Mouse (Mus musculus) heart, postnatal 0 days (tissue): ENCODE measurements at regions not wholly inside any gene's neighbourhood (a gene's known extent, or its start where the extent isn't known, plus 50 kb on each side); places are given as distances from the start of the nearest gene placed in this dataset.

ENCODE experiments used
- ATAC-seq: fragments of 200-750 bp; cut with Nextera tagmentation; 2 replicates; pipeline ENCODE4 v1.8.0; 2017; ENCODE audit warnings: low read depth, moderate number of reproducible peaks, moderate library complexity; ENCODE audit not compliant: insufficient read depth
- DNase-seq: peaks from one replicate; pipeline ENCODE4 v3.0.0-alpha.2; 2016; ENCODE audit warnings: low spot score
- H3K27ac ChIP-seq: fragments of 300-500 bp; sonication (generic); 2 replicates; pipeline ENCODE4 v1.5.1; 2014; ENCODE audit warnings: low read depth, mild to moderate bottlenecking
- H3K27me3 ChIP-seq: fragments of 300-500 bp; sonication (generic); 2 replicates; pipeline ENCODE4 v1.6.1; 2014; ENCODE audit warnings: low read length, mixed read lengths; ENCODE audit not compliant: control insufficient read depth, insufficient read depth
- H3K36me3 ChIP-seq: fragments of 300-500 bp; sonication (generic); replicated peaks from 2 replicates; pipeline ENCODE4 v1.6.1; 2014; ENCODE audit warnings: low read length, mixed read lengths; ENCODE audit not compliant: control insufficient read depth, insufficient read depth
- H3K4me1 ChIP-seq: fragments of 300-500 bp; sonication (generic); 2 replicates; pipeline ENCODE4 v1.6.1; 2014; ENCODE audit warnings: antibody characterized with exemption; ENCODE audit not compliant: control insufficient read depth, insufficient read depth
- H3K4me2 ChIP-seq: fragments of 300-500 bp; sonication (generic); 2 replicates; pipeline ENCODE4 v1.6.1; 2014; ENCODE audit warnings: low read depth, mild to moderate bottlenecking, low read length, moderate library complexity
- H3K4me3 ChIP-seq: fragments of 300-500 bp; sonication (generic); 2 replicates; pipeline ENCODE4 v1.5.1; 2014; ENCODE audit warnings: low read depth, low read length
- H3K9ac ChIP-seq: fragments of 300-500 bp; sonication (generic); replicated peaks from 2 replicates; pipeline ENCODE4 v1.6.1; 2014; ENCODE audit warnings: low read depth, low read length, mixed read lengths
- H3K9me3 ChIP-seq: fragments of 300-500 bp; sonication (generic); replicated peaks from 2 replicates; pipeline ENCODE4 v1.6.1; 2016; ENCODE audit warnings: low read length; ENCODE audit not compliant: control insufficient read depth
- CTCF ChIP-seq: IDR thresholded peaks from 2 replicates; pipeline ENCODE4 v1.5.1; 2016; ENCODE audit warnings: antibody characterized with exemption, control low read depth, low read depth
- EP300 ChIP-seq: IDR thresholded peaks from 2 replicates; pipeline ENCODE4 v1.6.1; 2016; ENCODE audit warnings: antibody characterized with exemption, low read depth
- WGBS: fragments of 180-500 bp; shearing (Covaris S2); extraction: QIAGEN DNeasy Blood & Tissue Kit; methylation state at CpG from one replicate; pipeline ENCODE4 v1.1.7; 2014; 5-methylcytosine and 5-hydroxymethylcytosine counted together

DNA sequence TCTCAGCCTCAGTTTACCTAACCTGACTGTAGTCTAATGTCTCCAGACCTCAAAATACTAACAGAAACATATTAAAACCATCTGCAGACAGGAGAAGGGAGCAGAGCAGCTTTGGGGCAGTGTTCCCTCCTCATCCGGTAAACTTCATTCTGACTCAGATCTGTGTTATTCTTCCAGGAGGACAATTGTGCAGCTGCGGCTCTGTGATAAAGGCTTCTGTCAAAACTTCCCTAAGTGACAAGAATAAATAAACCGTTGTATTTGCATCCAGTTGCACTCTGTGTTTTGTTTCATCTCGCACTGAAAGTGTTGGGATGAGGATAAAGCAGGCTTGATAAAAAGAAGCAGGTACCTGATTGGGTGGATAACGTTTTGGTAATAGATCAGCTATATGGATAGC, 585.8 kb downstream of the Tmem114 start:
- no peak overlapping the region for H3K4me2 ChIP-seq
- H3K4me1 ChIP-seq: no peaks in the 10 kb centered on the region
- DNase-seq (no peak), ATAC-seq (no peak)
- WGBS: 56% methylated on average over 5 of the region's 5 CpGs
- H3K9ac ChIP-seq: no peak overlapping the region
- no peak overlapping the region for H3K27ac ChIP-seq
- TF ChIP-seq CTCF: no peak
- no peak for TF ChIP-seq EP300
- H3K27me3 ChIP-seq: no peaks in the 10 kb centered on the region
- H3K9me3 ChIP-seq: no peaks in the 10 kb centered on the region
- H3K4me3 ChIP-seq: no peak overlapping the region
- no peaks in the 10 kb centered on the region for H3K36me3 ChIP-seq

DNA sequence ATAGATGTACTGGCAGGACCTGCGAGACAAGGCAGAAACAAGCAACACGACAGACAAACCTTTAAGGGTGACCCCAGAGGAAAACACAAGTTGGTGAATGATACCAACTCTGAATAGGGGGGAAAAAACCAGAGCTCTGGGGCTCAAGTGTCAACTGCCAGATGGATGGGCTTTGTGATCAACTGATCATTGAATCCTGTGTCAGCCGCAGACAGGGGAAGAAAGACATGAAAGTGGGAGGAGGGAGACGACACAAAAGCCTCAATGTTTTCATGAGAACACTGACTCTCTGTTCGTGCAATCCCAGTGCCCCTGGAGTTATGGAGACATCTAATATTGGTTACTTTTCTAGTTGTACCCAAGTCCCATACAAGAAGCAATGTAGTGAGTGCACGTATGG, 593.8 kb downstream of the Tmem114 start:
- ATAC-seq (no peak), DNase-seq (no peak)
- Histone ChIP-seq H3K9me3 (no peaks in the 10 kb centered on the region), H3K27ac (no peak overlapping the region), H3K4me1 (no peaks in the 10 kb centered on the region), H3K4me2 (no peak overlapping the region), H3K9ac (no peak overlapping the region), H3K27me3 (no peaks in the 10 kb centered on the region), H3K4me3 (no peak overlapping the region), H3K36me3 (no peaks in the 10 kb centered on the region)
- no peak for TF ChIP-seq EP300
- TF ChIP-seq CTCF: no peak
- WGBS: 56% methylated on average over 6 of the region's 6 CpGs

DNA sequence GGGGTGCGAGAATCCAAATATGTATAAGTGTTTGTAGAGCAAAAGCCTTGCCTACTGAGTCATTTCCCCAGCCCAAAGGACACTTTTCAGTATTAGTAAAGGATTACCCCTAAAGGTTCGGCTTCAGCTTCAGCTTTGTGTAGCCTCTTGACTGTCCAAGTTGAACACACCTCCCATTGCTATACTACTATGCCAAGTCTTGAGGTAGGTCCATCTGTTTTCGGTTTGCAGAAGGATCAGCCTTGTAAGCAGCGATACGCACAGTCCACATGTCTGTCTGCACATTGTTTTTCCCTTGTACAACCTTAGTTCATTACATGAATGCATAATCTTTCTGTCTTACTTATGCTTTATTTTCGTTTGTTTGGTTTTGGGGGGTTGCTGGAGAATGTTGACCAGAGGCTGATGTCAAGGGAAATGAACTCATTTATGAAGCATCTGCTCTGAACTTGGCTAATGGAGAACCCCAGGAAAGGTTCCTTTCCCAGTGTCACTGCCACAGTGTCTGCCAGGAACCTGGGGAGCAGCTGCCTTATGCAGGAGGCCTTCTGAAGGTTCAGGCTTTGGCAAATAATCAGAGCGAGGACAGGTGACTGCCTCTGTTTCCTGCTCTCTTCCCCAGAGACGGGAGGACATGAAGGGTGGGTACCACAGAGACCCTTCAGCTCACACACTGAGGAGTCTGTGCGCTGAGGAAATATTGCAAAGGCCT, 594.8 kb downstream of the Tmem114 start:
- Histone ChIP-seq H3K4me1 (no peaks in the 10 kb centered on the region), H3K9me3 (no peaks in the 10 kb centered on the region), H3K36me3 (no peaks in the 10 kb centered on the region), H3K27ac (no peak overlapping the region), H3K4me2 (no peak overlapping the region), H3K9ac (no peak overlapping the region), H3K27me3 (no peaks in the 10 kb centered on the region), H3K4me3 (no peak overlapping the region)
- ATAC-seq (no peak), DNase-seq (no peak)
- 64% methylated on average over 9 of the region's 9 CpGs for WGBS
- TF ChIP-seq CTCF: no peak
- TF ChIP-seq EP300: no peak

DNA sequence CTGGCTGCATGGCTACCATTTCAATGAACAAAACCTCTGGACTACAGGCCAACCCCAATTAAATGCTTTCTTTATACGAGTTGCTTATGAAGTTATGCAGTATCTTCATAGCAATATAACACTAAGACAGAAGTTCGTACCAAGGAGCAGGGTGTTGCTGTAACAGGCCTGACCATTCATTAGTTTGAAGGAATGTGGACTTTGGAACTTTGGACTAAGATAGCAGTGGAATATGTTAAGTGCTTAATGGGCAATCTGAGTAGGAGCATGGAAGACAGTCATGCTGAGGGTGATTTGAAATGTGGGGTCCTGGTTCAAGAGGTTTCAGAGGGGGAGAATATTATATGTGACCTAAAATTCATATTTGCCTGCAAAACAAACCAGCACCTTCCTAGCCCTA, 623.8 kb downstream of the Tmem114 start:
- ATAC-seq: no peak
- 66% methylated on average over 2 of the region's 2 CpGs for WGBS
- H3K9ac ChIP-seq: no peak overlapping the region

DNA sequence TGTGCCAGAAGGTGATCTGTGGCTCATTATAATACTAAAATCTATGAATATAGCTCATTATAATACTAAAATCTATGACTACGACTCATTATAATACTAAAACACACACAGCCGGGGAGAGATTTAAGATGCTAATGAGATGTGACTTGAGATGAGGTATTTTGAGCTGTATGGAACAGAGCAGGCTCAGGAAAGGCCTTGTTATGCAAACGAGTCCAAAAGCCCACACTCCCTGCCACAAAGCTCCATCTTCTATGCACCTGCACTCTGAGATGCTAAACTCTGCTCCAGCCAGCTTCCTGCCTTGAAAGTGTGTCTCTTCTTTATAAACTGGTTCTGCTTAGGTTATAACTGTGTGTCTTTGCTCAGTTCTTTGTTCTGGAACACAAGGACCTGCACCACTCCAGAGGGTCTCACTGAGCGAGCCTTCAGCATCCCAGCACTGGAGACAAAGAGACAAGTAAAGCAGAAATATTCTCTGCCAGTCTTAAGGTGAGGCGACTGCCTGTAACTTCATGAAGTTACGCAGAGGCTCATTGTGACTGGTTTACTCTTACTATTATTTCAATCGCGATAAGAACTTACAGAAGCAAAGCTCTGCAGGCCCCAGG, 627.7 kb downstream of the Tmem114 start:
- ATAC-seq (no peak), DNase-seq (no peak)
- Histone ChIP-seq H3K27ac (peak overlapping the region; percentile 17; the same call in 1 of the 2 replicates), H3K4me1 (no peaks in the 10 kb centered on the region), H3K27me3 (no peaks in the 10 kb centered on the region), H3K9me3 (no peaks in the 10 kb centered on the region), H3K9ac (no peak overlapping the region), H3K4me2 (no peak overlapping the region), H3K36me3 (no peaks in the 10 kb centered on the region), H3K4me3 (no peak overlapping the region)
- 54% methylated on average over 8 of the region's 8 CpGs for WGBS
- no peak for TF ChIP-seq CTCF
- TF ChIP-seq EP300: no peak

More for the DNA sequence above, 623.8 kb downstream of the Tmem114 start:
- no peak overlapping the region for H3K4me3 ChIP-seq
- 0 out of 2 replicates have a peak, but pooled peaks cover 3% of the 10 kb centered on the region for H3K9me3 ChIP-seq
- H3K36me3 ChIP-seq: no peaks in the 10 kb centered on the region
- H3K27ac ChIP-seq: no peak overlapping the region
- no peak for TF ChIP-seq CTCF
- no peak for TF ChIP-seq EP300
- no peak for DNase-seq
- no peak overlapping the region for H3K4me2 ChIP-seq
- H3K27me3 ChIP-seq: no peaks in the 10 kb centered on the region
- no peaks in the 10 kb centered on the region for H3K4me1 ChIP-seq

DNA sequence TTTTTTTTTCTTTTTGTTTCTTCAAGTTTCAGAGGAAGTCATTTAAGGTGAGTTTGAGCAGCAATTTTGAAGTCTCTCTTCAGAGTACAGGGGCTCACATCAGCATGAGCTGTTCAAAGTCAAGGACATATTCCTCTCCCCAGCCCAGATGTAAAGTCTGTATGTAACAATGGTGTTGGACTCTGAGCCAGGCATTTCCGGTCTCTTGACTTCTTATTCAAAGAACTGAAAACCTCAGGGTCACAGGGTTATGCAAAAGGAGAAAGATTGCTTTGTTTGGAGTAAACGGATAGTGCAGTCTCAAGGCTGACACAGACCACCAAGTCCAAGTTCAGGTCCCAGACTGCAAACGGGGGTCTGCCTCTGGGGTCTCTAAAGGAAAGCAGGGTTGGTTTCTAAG, 629.4 kb downstream of the Tmem114 start:
- TF ChIP-seq EP300: no peak
- TF ChIP-seq CTCF: no peak
- H3K9ac ChIP-seq: no peak overlapping the region
- H3K27me3 ChIP-seq: no peaks in the 10 kb centered on the region
- 46% methylated on average over 3 of the region's 3 CpGs for WGBS
- no peaks in the 10 kb centered on the region for H3K36me3 ChIP-seq
- no peak overlapping the region for H3K4me3 ChIP-seq
- no peaks in the 10 kb centered on the region for H3K4me1 ChIP-seq
- H3K27ac ChIP-seq: no peak overlapping the region
- no peak overlapping the region for H3K4me2 ChIP-seq
- DNase-seq: no peak
- no peaks in the 10 kb centered on the region for H3K9me3 ChIP-seq
- no peak for ATAC-seq
